In the genomic region with DNA sequence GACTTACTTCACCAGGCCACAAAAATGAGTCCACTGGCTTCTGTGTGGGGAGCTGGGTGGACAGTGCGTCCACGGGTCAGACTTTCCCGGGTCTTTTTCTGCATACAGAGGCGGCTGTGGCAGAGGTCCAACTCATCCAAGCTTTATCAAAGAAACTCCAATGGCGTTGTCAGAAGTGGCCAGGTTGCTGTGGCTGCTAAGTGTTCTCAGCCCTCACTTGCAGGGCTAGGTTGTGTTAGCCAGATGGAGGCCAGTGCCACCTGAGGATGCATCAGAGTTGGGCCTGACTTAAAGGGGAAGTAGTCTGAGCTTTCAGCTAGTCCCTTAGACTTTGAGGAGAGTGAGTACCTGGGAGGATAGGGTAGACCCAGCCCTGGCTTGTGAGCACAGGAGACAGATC, we compare ENCODE assay signal across 8 mouse cellular contexts. TPM values are rescaled to one million over a fixed set of nuclear protein-coding genes. Genes with fewer than 3 reads are reported as not detected.
DNase-seq lines count a peak whose midpoint lies in the region; ATAC-seq and TF ChIP-seq lines count a peak whose summit lies in the region.

No protein-coding gene starts in this region.

- ATAC-seq in hindbrain, embryonic 15.5 days (ENCODE audit: low FRiP score, low read depth), result no peak

- no peaks in the 10 kb centered on the region for H3K9me3 ChIP-seq in hindbrain, embryonic 15.5 days
- H3K9me3 ChIP-seq in midbrain, embryonic 10.5 days (replicated peaks), result no peaks in the 10 kb centered on the region

- 54% methylated on average over 5 of the region's 5 CpGs for WGBS in hindbrain, embryonic 15.5 days
- WGBS in midbrain, embryonic 10.5 days, result 82% methylated on average over 5 of the region's 5 CpGs

- H3K36me3 ChIP-seq in hindbrain, embryonic 15.5 days, result no peaks in the 10 kb centered on the region
- peaks cover 48% of the 10 kb centered on the region for H3K36me3 ChIP-seq in midbrain, embryonic 10.5 days

- H3K9ac ChIP-seq in hindbrain, embryonic 15.5 days, result peak overlapping the region; percentile 17

- peak overlapping the region; percentile 99 for H3K4me3 ChIP-seq in bone marrow macrophage, adult 2 months (ENCODE audit: insufficient read depth, low read length)
- peak overlapping the region; percentile 65 for H3K4me3 ChIP-seq in hindbrain, embryonic 15.5 days
- H3K4me3 ChIP-seq in midbrain, embryonic 10.5 days, result peak overlapping the region; percentile 81

- TF ChIP-seq POLR2A in bone marrow macrophage, adult 2 months (IDR thresholded peaks at IDR 0.05; ENCODE audit: borderline replicate concordance, low read depth, low read length), result no peak

- peak overlapping the region; percentile 74 for H3K4me2 ChIP-seq in hindbrain, embryonic 15.5 days

- peaks cover 49% of the 10 kb centered on the region for H3K4me1 ChIP-seq in bone marrow macrophage, adult 2 months (ENCODE audit: control insufficient read depth, insufficient read depth, low read length)
- H3K4me1 ChIP-seq in hindbrain, embryonic 15.5 days (replicated peaks), result peaks cover 34% of the 10 kb centered on the region
- H3K4me1 ChIP-seq in midbrain, embryonic 10.5 days, result peaks cover 41% of the 10 kb centered on the region

- no peak overlapping the region for H3K27ac ChIP-seq in bone marrow macrophage, adult 2 months (ENCODE audit: insufficient read depth, low read depth, low read length)
- no peak overlapping the region for H3K27ac ChIP-seq in hindbrain, embryonic 15.5 days (replicated peaks)
- no peak overlapping the region for H3K27ac ChIP-seq in midbrain, embryonic 10.5 days (replicated peaks)

- peak; percentile 44 to 54 for DNase-seq in cerebellum, postnatal 10 days
- DNase-seq in cerebellum, adult 11 months, result no peak
- DNase-seq in midbrain, embryonic 10.5 days (ENCODE audit: low spot score), result no peak
- DNase-seq in left cerebral cortex, adult 8-10 months (ENCODE audit: low spot score in 2 of 2), result no peak
- DNase-seq in cerebellum, postnatal 25 days, result no peak
- DNase-seq in left cerebral cortex, adult 18-20 months (ENCODE audit: low spot score in 2 of 2), result no peak

- no peaks in the 10 kb centered on the region for H3K27me3 ChIP-seq in hindbrain, embryonic 15.5 days
- no peaks in the 10 kb centered on the region for H3K27me3 ChIP-seq in midbrain, embryonic 10.5 days (ENCODE audit: low read depth, poor library complexity, severe bottlenecking)

- TF ChIP-seq CTCF in bone marrow macrophage, adult 2 months (IDR thresholded peaks at IDR 0.05; ENCODE audit: low read depth, low read length), result no peak

RNA-seq across cellular contexts. Expression of gene Tkt, which starts 3.4 kb away (rescaled TPM):
- 305 and 412 TPM in 2 replicates for polyA plus RNA-seq in bone marrow macrophage, adult 2 months (2012; ENCODE audit: insufficient read depth, insufficient read length, missing spikeins)
- 278 and 288 TPM in 2 replicates for polyA plus RNA-seq in hindbrain, embryonic 15.5 days (2015; fragmentation: Nextera tagmentation; extraction: Ambion mirVana)
- 312 and 334 TPM in 2 replicates for polyA plus RNA-seq in midbrain, embryonic 10.5 days (2016; fragmentation: Nextera tagmentation; extraction: Ambion mirVana)
- 100 to 1,000 TPM; 204 to 217 (median 208) TPM for total RNA-seq in left cerebral cortex, adult 8-10 months (2022)
- 100 to 1,000 TPM; 189 to 211 TPM for total RNA-seq in left cerebral cortex, adult 18-20 months (2021)

Comparison
In these comparisons a context has a peak if more than half of its experiments do, and no peak if none do; other contexts are left out.
1. DNase-seq: peak in cerebellum, postnatal 10 days (2 of 2); none in cerebellum, adult 11 months (single experiment), midbrain, embryonic 10.5 days (single experiment), left cerebral cortex, adult 8-10 months (0 of 2), cerebellum, postnatal 25 days (0 of 2) and left cerebral cortex, adult 18-20 months (0 of 2).
2. Peak in every context shown above with its lines, with median percentiles within 50 percentile points of each other: H3K4me3 ChIP-seq.